Mouse (Mus musculus): ENCODE measurements at regions not wholly inside any gene's neighbourhood (a gene's known extent, or its start where the extent isn't known, plus 50 kb on each side); places are given as distances from the start of the nearest gene placed in this dataset.

- no peak for DNase-seq
Measured at GRCm38 (mm10) chr15:40436688-40437087, 302.5 kb downstream of the 9330182O14Rik start.

- DNase-seq, result no peak
Measured at GRCm38 (mm10) chr15:40439827-40440226, 305.7 kb downstream of the 9330182O14Rik start.

GRCm38 (mm10) chr15:40448623-40449022 is 314.5 kb downstream of the 9330182O14Rik start:
- no peak for DNase-seq

GRCm38 (mm10) chr15:40453235-40453634 is 319.1 kb downstream of the 9330182O14Rik start:
- DNase-seq, result no peak

- DNase-seq, result peak; percentile 9
Measured at GRCm38 (mm10) chr15:40475659-40476355, 341.6 kb downstream of the 9330182O14Rik start.

GRCm38 (mm10) chr15:40480386-40480785 is 346.2 kb downstream of the 9330182O14Rik start:
- DNase-seq, result no peak

- DNase-seq, result no peak
Measured at GRCm38 (mm10) chr15:40481239-40481638, 347.1 kb downstream of the 9330182O14Rik start.

- DNase-seq, result no peak
Measured at GRCm38 (mm10) chr15:40485997-40486396, 351.8 kb downstream of the 9330182O14Rik start.

GRCm38 (mm10) chr15:40501180-40502125 is 367.3 kb downstream of the 9330182O14Rik start:
- DNase-seq, result no peak

- DNase-seq, result no peak
Measured at GRCm38 (mm10) chr15:40510826-40511225, 376.7 kb downstream of the 9330182O14Rik start.

- no peak for DNase-seq
Measured at GRCm38 (mm10) chr15:40524350-40524749, 390.2 kb downstream of the 9330182O14Rik start.

DNA sequence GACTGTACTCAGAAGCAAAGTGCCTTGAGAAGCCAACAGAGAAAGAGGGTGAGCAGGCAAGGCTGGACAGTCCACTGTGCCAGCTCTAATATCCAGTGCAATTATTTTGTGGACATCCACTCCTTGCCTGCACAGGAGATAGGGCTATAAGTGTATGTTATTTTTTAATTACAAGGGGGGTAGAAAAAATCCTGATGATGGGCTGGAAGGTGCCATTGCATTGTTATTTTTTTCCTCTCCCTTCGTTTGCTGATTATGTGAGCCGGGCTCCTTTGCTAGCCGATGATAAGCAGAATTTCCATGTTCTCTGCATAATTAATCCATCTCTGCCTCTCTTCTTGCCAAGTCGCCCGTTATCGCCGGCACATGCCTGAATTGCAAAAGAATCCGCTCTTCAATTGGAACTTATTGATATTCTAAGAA is 399.3 kb downstream of the 9330182O14Rik start:
- peak; percentile 6 for DNase-seq

DNA sequence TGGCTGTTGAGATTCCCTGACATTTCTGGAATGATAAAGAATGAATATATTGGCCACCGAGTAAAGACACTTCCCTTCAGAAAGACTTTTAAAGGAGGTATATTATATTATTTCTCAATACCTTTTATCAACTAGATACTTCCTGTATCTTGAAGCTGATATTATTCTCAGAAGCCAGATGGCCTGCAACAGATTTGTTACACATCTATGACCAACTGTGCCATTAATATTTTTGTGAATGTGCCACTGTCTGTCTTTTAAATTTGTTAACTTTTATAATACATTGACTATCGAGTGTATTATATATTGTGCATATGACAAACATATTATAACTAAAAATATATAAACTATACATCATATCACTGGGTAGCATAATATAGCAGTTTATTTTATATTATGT is 427.5 kb downstream of the 9330182O14Rik start:
- no peak for DNase-seq

- no peak for DNase-seq
Measured at GRCm38 (mm10) chr15:40565716-40566115, 431.6 kb downstream of the 9330182O14Rik start.

- no peak for DNase-seq
Measured at GRCm38 (mm10) chr15:40566481-40566880, 432.3 kb downstream of the 9330182O14Rik start.

DNA sequence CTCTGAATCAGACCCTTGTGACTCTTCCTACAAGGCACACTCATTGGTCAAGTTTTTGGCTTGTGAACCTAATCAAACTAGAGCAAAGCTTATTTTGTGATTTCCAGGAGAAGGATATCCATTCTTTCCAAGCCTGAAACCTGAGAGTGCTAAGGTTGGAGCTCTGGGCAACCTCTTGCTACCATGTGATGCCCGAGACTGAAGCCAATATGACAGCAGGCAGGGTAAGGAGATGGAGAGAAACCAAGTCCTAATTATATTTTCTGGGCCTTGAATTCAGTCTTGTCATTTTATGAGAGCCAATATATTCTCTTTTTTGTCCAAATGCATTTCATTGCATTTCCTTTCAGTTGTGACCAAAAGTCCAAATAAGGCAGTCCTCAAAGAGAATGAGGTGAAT is 434.5 kb downstream of the 9330182O14Rik start:
- DNase-seq, result no peak

Measured in right cerebral cortex, postnatal 4 days (tissue).